Mouse (Mus musculus): ENCODE results near the gene Xlr. TPM values are rescaled to one million over a fixed set of nuclear protein-coding genes. Genes with fewer than 3 reads are reported as not detected.
"Not testable (repeated sequence)": the region's sequence is repeated elsewhere in the genome, so short reads cannot be mapped to it uniquely, and the experiment has no call there.

Gene Xlr
- 2.0 and 2.8 TPM in 2 replicates for polyA plus RNA-seq (2014; fragmentation: Nextera tagmentation; extraction: Ambion mirVana)

DNA sequence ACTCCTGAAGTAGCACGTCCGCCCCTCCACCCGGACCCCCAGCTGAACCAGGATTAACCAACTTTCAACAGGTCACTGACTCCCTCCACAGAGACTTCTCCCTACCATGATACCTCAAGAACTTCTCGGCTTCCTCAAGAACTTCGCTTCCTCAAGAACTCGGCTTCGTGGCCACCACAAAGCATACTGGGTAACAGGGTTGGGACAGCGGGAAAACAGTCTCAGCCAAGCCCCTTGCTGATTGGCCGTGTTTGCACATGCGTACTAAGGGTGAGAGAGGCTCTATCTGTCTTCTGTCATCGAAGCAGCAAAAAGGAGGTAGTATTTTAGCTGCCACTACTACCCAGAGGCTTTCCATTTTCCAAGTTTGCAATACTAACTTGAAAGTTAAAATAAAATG lies at the start of gene Xlr:
TSS of gene Xlr (minus strand) at position 188 of the 400 bp plus-strand sequence.
- WGBS: 85% methylated on average over 11 of the region's 11 CpGs
- H3K9ac ChIP-seq (ENCODE audit: low read length): not testable (repeated sequence)

DNA sequence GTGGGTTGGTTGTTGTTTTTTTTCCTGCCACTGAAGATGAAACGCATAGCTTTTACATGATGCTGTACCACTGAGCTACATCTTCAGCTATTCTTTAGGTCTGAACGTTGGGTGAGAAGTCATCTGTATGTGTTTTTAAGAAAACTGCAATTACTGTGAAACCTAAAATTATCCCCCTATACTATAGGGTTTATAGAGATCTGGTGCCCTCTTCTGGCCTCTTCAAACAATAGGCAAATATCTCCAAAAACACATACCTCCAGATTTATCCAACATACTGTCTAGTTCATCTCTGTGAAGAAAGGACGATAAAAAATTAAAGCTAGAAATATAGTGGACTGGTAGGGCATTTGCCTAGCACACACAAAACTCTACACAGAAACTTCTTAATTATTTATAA lies 1.6 kb upstream of the Xlr start:
- H3K4me3 ChIP-seq (ENCODE audit: low read depth, low read length): no peak overlapping the region
- 29% methylated on average over 3 of the region's 3 CpGs for WGBS
- DNase-seq (ENCODE audit: low spot score, missing footprints): no peak
- no peaks in the 10 kb centered on the region for H3K27me3 ChIP-seq (ENCODE audit: control insufficient read depth, insufficient read depth, low read length)
- no peaks in the 10 kb centered on the region for H3K36me3 ChIP-seq (ENCODE audit: control insufficient read depth, insufficient read depth, low read length)
- no peaks in the 10 kb centered on the region for H3K4me1 ChIP-seq (ENCODE audit: control insufficient read depth, insufficient read depth, low read length)
- no peak overlapping the region for H3K27ac ChIP-seq (ENCODE audit: low read depth, low read length)
- no peak overlapping the region for H3K9ac ChIP-seq (ENCODE audit: low read length)
- ATAC-seq (ENCODE audit: low FRiP score): no peak
- H3K9me3 ChIP-seq (ENCODE audit: control insufficient read depth, low read length): no peaks in the 10 kb centered on the region
- H3K4me2 ChIP-seq: no peak overlapping the region

More for the DNA sequence above, at the start of gene Xlr:
- ATAC-seq (ENCODE audit: low FRiP score); H3K4me2 ChIP-seq; DNase-seq (ENCODE audit: low spot score, missing footprints); H3K27ac ChIP-seq (ENCODE audit: low read depth, low read length); H3K4me1 ChIP-seq (ENCODE audit: control insufficient read depth, insufficient read depth, low read length); H3K27me3 ChIP-seq (ENCODE audit: control insufficient read depth, insufficient read depth, low read length); H3K9me3 ChIP-seq (ENCODE audit: control insufficient read depth, low read length); H3K36me3 ChIP-seq (ENCODE audit: control insufficient read depth, insufficient read depth, low read length); H3K4me3 ChIP-seq (ENCODE audit: low read depth, low read length): not testable (repeated sequence)

DNA sequence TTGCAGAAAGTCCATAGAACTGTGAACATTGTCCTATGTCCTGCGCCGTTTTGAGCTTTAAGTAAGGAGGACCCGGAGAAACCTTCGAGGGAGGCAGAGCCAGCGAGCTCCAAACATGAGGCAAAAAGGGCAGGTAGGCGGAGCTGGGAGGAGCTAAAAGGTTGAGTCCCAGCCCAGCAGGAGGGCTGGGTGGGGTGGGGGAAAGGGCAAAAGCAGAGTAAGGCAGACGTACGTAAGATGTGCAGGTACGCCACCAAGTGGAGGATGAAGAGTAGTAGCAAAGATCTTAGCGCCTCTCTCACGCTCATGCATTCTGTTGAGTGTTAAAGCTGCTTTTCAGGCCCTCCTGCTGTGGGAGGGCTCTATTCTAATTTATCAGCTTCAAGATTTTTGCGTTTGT lies 21.2 kb downstream of the Xlr start, which contains the start of gene Zfp36l3:
TSS of gene Zfp36l3 (minus strand) at position 119 of the 400 bp plus-strand sequence.
- no peak for DNase-seq (ENCODE audit: low spot score, missing footprints)
- 90% methylated on average over 12 of the region's 12 CpGs for WGBS
- no peak within 1 kb of the TSS for H3K9ac ChIP-seq (ENCODE audit: low read length)

DNA sequence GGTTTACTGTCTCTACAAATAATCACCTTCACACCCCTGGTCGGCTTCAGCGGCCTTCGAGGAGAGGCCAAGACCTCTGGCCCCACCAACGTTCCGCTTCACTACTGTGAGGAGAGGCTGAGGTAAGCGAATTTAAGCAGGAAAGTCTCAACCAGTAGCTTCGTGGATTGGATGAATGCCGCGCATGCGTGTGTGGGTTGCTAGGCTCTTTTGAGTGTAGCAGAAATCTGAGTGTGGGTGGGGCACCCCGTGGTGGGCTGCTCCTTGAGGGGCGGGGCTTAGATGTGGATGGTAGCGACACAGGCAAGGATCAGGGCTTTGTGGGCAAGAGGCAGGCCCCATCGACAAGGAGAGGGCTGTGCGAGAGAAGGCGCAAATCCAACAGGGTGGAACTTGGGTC lies 39.8 kb downstream of the Xlr start, which contains the start of gene 1700013H16Rik:
TSS of gene 1700013H16Rik (minus strand) at position 96 of the 400 bp plus-strand sequence.
- 89% methylated on average over 16 of the region's 16 CpGs for WGBS

More for the DNA sequence above, 21.2 kb downstream of the Xlr start, which contains the start of gene Zfp36l3:
- ATAC-seq (ENCODE audit: low FRiP score): no peak
- no peaks in the 10 kb centered on the region for H3K27me3 ChIP-seq (ENCODE audit: control insufficient read depth, insufficient read depth, low read length)
- H3K4me1 ChIP-seq (ENCODE audit: control insufficient read depth, insufficient read depth, low read length): no peaks in the 10 kb centered on the region
- H3K27ac ChIP-seq (ENCODE audit: low read depth, low read length): no peak within 1 kb of the TSS
- no peak within 1 kb of the TSS for H3K4me2 ChIP-seq
- H3K36me3 ChIP-seq (ENCODE audit: control insufficient read depth, insufficient read depth, low read length): no peaks in the 10 kb centered on the region
- no peaks in the 10 kb centered on the region; the same call in 1 of the 2 replicates for H3K9me3 ChIP-seq (ENCODE audit: control insufficient read depth, low read length)
- H3K4me3 ChIP-seq (ENCODE audit: low read depth, low read length): no peak within 1 kb of the TSS

DNA sequence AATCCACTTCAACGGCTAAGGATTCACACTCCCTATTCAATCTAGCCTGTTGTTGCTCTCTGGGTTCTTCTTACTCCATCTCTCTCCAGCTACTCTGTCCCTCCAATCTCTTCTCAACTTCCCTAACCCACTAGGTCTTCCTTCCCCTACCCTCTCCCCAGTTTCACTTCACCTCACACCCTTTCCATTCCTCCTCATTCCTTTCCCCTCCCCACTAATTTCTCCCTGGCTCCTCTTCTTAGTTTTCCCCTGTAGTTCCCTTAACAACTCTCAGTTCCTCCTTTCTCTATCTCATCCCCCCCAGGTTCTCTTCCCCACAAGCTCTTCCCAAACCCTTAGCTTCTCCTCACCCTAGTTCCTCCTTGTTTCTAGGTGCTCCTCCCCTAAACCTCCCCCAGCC lies 44.7 kb downstream of the Xlr start:
- Histone ChIP-seq H3K4me2 (no peak overlapping the region), H3K4me1 (ENCODE audit: control insufficient read depth, insufficient read depth, low read length) (no peaks in the 10 kb centered on the region), H3K27ac (ENCODE audit: low read depth, low read length) (no peak overlapping the region), H3K36me3 (ENCODE audit: control insufficient read depth, insufficient read depth, low read length) (no peaks in the 10 kb centered on the region), H3K9me3 (ENCODE audit: control insufficient read depth, low read length) (no peaks in the 10 kb centered on the region), H3K4me3 (ENCODE audit: low read depth, low read length) (no peak overlapping the region), H3K27me3 (ENCODE audit: control insufficient read depth, insufficient read depth, low read length) (no peaks in the 10 kb centered on the region), H3K9ac (ENCODE audit: low read length) (no peak overlapping the region)
- no peak for DNase-seq (ENCODE audit: low spot score, missing footprints)
- 88% methylated on average over 1 of the region's 1 CpGs for WGBS
- no peak for ATAC-seq (ENCODE audit: low FRiP score)

More for the DNA sequence above, 39.8 kb downstream of the Xlr start, which contains the start of gene 1700013H16Rik:
- Histone ChIP-seq H3K27ac (ENCODE audit: low read depth, low read length) (no peak within 1 kb of the TSS), H3K4me1 (ENCODE audit: control insufficient read depth, insufficient read depth, low read length) (no peaks in the 10 kb centered on the region), H3K9ac (ENCODE audit: low read length) (no peak within 1 kb of the TSS), H3K36me3 (ENCODE audit: control insufficient read depth, insufficient read depth, low read length) (no peaks in the 10 kb centered on the region), H3K4me2 (no peak within 1 kb of the TSS), H3K4me3 (ENCODE audit: low read depth, low read length) (no peak within 1 kb of the TSS), H3K9me3 (ENCODE audit: control insufficient read depth, low read length) (no peaks in the 10 kb centered on the region), H3K27me3 (ENCODE audit: control insufficient read depth, insufficient read depth, low read length) (no peaks in the 10 kb centered on the region)
- DNase-seq (ENCODE audit: low spot score, missing footprints) (no peak), ATAC-seq (ENCODE audit: low FRiP score) (no peak)

GRCm38 (mm10) chrX:53728967-53729366 lies 68.5 kb downstream of the Xlr start:
- no peaks in the 10 kb centered on the region for H3K27me3 ChIP-seq (ENCODE audit: control insufficient read depth, insufficient read depth, low read length)
- H3K4me2 ChIP-seq: no peak overlapping the region
- H3K9me3 ChIP-seq (ENCODE audit: control insufficient read depth, low read length): no peaks in the 10 kb centered on the region
- no peak overlapping the region for H3K4me3 ChIP-seq (ENCODE audit: low read depth, low read length)
- H3K4me1 ChIP-seq (ENCODE audit: control insufficient read depth, insufficient read depth, low read length): no peaks in the 10 kb centered on the region
- H3K27ac ChIP-seq (ENCODE audit: low read depth, low read length): no peak overlapping the region
- WGBS: 83% methylated on average over 2 of the region's 2 CpGs
- no peak for ATAC-seq (ENCODE audit: low FRiP score)
- no peak overlapping the region for H3K9ac ChIP-seq (ENCODE audit: low read length)
- no peak for DNase-seq (ENCODE audit: low spot score, missing footprints)
- H3K36me3 ChIP-seq (ENCODE audit: control insufficient read depth, insufficient read depth, low read length): no peaks in the 10 kb centered on the region

Other genes with a start within 250 kb of the Xlr start
- gene Rtl8c, start 189.7 kb downstream of the Xlr start, polyA plus RNA-seq (2014; fragmentation: Nextera tagmentation; extraction: Ambion mirVana): 52.7 and 56.2 TPM in 2 replicates
- not detected in 2 replicates for gene Gm14597, start 188.7 kb downstream of the Xlr start, polyA plus RNA-seq (2014; fragmentation: Nextera tagmentation; extraction: Ambion mirVana)
- 85.0 and 98.1 TPM in 2 replicates for gene Rtl8a, start 154.0 kb downstream of the Xlr start, polyA plus RNA-seq (2014; fragmentation: Nextera tagmentation; extraction: Ambion mirVana)
- gene Rtl8b, start 127.3 kb downstream of the Xlr start, polyA plus RNA-seq (2014; fragmentation: Nextera tagmentation; extraction: Ambion mirVana): 74.0 and 80.3 TPM in 2 replicates
- 0.27 and 0.37 TPM in 2 replicates for gene 4930502E18Rik, start 72.9 kb downstream of the Xlr start, polyA plus RNA-seq (2014; fragmentation: Nextera tagmentation; extraction: Ambion mirVana)
- gene 1700013H16Rik, start 39.9 kb downstream of the Xlr start, polyA plus RNA-seq (2014; fragmentation: Nextera tagmentation; extraction: Ambion mirVana): 0.15 TPM in 1 of 2 replicates, not detected in the other
- gene Zfp36l3, start 21.3 kb downstream of the Xlr start, polyA plus RNA-seq (2014; fragmentation: Nextera tagmentation; extraction: Ambion mirVana): not detected in 2 replicates